Mouse (Mus musculus): ENCODE measurements around the gene Slc2a2.
A peak's percentile ranks its signal among the peaks of the same experiment; 100 is the strongest.

Gene Slc2a2

DNA sequence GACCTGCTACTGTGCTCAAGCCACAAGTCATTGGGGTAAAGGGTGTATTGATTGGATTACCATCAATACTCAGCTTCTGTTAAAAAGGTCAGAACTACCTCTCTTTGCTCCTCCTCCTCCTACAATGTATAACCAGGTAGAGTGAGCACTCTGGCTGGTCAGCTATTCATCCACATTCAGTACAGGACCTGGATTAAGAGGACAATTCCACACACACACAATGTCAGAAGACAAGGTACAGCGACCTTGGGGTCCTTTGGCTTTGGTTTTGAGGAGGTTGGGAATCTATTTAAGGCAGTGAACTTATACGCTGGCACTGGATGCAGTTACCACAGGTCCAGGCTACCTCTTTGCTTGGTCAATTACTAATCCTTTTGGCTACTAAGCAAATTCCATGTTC, at the start of gene Slc2a2:
Slc2a2 (plus strand) TSS at position 107 of the 400 bp plus-strand sequence.
- DNase-seq, result peak; percentile 33

DNA sequence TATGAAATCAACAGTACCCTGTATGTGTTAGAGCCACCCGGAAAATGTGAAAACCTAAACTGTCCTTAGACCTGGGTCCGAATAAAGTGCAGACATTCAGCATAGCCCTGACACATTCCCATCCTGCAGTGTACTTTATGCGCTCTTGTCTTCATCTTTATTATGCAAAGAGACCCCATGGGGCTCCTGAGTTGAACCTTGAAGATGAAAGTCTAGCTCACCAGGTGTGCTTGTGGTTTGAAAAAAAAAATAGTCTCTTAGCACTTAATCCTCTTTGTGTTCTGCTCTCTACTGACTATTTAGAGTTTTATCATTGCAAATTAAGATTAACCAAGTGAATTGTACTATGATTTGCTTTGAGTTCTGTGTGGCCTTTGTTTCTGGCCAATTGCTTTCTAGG, 45.1 kb upstream of the Slc2a2 start:
- DNase-seq, result no peak

DNA sequence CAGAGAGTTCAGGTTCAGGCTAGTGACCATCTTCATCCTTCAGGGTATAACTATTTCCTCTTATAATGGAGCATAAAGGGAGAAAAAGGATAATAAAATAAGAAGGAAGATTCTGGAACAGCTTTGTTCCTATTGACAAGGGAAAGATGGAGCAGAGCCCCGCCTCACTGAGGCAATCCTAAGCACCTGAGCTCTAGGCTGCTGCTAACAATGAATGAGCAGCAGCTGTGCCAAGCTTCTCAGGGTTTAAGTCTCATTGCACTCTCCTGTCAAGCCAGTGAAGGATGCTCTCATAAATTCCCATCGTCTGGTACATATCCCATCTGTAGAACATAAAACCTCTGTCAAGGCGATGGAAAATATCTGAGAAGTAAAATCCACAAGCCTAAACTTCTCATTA, 44.7 kb upstream of the Slc2a2 start:
- no peak for DNase-seq

DNA sequence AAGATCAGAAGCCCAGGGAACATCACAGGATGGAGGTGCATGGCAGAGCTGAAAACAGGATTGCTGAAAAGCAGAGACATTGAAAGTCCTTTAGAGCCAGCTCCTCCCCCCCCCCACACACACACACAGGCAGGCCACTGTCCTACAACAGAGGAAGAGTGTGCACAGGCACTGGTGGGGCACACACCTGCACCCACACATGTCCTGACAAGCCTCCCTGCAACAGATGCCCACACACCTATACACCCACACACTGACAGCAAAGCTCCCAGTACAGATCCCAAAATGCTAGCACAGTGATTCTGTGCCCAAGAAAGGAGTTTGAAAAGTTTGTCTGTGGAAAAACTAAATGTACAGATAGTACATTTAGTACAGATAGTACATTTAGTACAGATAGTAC, 43.0 kb upstream of the Slc2a2 start:
- no peak for DNase-seq

DNA sequence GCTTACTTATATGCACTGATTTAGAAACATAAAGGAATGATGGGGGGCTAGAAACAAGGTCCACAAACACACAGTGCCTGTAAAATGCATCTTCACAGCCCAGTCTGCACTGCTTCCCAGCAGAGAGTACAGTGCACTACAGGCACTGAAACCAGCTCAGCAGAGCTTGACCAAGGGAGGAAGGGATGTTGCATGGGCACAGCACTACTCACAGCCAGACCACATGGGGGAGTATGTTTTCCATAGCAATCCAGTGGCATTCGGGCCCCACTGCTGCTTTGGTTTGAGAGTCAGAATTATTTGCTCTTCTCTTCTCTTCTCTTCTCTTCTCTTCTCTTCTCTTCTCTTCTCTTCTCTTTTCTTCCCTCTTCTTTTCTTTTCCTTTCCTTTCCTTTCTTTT, 39.4 kb upstream of the Slc2a2 start:
- DNase-seq, result peak; percentile 56

DNA sequence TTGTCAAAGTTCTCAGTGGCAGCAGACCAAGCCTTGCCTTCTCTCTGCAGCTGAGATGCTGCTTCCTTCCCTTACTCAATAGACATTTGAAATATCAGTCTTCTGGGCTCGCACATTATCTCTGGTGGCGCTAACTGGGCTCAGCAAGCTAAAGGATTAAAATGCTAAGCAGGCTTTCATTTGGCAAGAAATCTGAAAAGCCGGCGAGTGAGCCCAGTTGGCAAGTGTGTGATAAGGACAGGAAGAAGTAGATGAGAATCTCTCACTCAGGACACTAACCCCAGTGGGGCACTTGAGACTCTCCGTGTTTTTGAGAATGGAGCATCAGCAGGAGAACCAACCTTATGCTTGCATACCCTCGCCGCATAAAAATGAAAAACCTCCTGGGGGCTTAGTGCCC, 16.9 kb upstream of the Slc2a2 start:
- DNase-seq, result no peak

DNA sequence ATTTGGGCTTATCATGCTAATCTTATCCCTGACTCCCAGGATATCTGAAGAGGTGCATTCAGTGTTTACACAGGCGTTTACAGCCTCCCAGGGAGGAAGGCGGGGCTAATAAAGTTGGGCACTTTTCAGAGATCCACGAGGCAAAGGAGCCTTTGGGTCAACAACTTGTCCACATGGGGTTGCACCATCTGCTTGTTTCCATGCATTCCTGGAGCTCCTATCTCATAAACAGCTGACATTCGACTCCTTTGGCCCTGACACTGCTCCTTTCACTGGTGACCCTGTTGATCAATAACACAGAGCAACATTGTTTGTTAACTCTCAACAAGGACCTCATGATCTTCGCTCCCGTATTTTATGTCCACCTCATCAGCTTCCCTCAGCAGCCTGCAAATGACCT, 15.8 kb upstream of the Slc2a2 start:
- peak; percentile 35 for DNase-seq

DNA sequence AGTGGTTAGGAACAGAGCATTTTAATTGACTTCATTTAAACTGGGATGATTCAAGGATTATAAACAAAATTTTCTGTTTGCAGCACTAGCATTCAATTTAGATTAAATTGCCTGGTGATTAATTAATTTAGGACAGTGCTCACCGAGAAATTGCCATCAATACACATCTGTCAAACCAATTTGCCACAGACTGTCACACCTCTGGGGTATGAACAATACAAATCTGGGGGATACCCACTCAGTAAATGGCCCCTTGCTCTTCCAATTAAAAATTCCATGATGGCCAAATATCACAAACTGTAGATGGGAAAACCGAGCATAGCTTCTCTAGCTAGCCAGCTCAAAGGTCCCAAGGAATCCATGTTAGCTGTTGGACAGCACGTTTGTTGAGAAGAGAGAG, 15.3 kb upstream of the Slc2a2 start:
- DNase-seq, result no peak

DNA sequence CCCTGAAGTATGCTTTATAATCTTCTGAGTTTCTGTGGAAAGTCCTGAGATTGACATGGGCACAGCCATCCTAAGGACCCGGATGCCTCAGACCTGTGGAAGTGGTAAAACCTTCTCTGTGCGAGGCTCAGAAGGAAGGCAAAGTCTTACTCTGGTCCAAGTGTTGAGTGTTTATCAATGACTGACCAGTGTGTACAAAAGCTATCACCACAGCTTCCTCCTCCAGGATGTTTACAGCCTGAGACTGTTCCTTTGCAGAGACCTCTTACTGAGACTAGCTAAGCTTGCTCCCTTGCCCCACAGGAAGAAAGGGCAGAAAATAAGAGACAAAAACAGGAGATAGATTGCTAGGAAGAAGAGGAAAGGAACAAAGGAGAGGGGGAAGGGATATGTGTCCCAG, 12.2 kb upstream of the Slc2a2 start:
- DNase-seq, result no peak

DNA sequence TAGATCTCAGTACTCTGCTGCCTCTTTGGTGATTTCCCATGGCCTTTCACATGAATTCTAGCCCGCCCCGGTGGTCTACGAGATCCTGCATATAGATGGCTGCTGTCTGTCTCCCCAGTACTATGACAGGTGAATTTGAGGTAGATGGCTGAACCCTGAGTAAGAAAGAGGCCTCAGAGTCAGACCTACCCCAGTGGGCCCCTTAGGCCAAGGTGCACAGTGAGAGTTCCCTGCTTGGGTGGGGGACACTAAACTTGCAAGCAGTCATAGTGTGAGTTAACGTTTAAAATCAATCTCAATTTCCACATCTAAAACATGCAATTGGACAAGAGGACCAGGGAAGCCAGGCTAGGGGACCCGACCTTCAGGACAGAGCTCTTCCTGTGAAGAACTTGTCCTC, 2.9 kb upstream of the Slc2a2 start:
- no peak for DNase-seq

DNA sequence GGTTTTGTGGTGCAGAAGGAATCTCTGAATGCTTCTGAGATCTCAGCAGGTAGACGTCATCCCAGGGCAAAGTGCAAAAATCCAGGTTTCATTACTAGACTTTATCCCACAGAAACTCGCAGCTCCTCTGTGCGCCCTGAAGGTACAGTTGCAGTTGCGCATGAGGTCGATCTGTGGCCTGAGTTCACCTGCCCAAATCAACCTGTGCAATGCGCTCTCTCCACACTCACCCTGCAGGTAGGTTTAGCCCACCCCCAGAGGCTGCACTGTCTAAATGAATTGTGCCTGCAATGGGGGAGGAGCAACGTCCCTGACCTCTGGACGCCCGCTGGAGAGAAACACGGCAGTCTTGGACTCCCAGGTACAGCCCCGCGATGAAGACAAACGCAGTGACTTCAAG, 2.1 kb upstream of the Slc2a2 start:
- DNase-seq, result peak; percentile 62

DNA sequence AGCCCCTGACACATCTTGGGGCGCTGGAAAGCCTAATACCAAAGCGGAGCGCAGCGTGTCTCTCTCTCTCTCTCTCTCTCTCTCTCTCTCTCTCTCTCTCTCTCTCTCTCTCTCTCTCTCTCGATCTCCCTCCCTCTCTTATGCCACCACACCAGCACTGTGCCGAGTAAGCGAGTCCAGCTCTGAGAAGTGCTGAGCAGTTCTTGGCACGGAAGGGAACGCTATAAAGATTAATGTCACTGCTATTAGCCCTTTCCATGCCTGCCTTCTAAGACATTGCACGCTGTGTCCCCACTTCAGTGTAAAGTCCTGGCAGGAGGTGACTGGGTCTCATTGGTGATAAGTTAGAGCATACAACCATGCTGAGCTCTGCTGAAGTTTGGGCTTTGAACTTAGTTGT, 1.5 kb upstream of the Slc2a2 start:
- peak; percentile 22 for DNase-seq

DNA sequence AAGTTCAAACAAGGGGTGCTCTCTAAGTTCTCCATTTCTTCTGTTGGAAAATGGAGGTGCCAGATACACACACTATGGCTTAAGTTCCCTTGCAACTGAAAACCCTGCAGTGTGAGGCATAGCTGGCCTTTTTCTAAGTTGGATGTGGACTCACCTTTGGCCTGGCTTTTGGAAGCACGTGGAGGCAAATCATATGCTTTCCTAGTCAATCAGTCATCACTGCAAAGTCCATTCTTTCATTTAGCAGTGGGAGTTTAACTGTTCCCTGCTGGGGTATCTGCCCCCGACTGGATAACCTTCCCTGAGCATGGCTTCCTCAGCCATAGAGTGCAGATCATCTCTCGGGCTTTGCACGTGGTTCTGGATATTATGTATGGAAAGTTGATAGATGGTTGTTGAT, 1.9 kb downstream of the Slc2a2 start:
- peak; percentile 47 for DNase-seq

DNA sequence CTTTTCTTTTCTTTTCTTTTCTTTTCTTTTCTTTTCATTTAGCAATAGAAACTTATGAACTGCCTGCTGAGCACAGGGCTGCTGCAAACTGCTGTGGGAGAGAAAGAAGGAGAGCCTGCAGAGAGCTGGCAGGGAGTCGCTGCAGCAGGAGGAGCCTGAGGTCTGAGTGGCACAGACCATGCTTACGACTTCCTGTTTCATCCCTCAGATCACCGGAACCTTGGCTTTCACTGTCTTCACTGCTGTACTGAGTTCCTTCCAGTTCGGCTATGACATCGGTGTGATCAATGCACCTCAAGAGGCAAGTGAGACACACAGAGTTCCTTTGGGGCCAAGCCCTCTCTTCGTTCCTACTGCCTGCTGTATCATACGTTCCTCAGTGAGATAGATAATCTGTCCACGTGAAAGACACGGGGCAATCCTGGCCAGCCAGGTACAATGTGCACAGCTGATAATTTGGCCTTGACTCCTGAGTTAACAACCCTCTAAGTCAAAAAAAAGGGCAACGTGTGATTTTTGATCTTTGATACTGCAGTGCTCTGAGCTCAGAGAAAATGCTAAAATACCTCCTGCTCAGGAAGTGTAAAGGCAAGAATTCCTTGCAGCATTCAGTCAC, 7.9 kb downstream of the Slc2a2 start:
- peak; percentile 61 for DNase-seq

DNA sequence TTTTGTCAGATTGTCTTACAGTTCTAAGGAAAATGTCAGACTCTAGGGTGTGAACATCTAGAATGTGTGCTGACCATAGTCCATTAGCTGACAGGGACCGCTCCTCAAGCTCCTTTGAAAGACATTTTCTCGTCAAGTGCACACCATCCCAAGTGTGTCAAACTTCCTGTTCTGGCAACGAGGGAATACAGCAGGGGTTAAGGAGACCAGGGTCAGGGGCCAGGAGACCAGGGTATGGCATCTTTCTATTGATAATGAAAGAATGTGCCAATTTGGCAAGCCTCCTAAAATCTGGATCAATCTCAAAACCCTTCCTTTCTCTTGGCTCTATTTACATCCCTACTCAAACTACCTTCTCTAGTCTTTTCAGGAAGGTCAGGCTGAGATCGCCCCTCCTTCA, 9.0 kb downstream of the Slc2a2 start:
- DNase-seq, result no peak

DNA sequence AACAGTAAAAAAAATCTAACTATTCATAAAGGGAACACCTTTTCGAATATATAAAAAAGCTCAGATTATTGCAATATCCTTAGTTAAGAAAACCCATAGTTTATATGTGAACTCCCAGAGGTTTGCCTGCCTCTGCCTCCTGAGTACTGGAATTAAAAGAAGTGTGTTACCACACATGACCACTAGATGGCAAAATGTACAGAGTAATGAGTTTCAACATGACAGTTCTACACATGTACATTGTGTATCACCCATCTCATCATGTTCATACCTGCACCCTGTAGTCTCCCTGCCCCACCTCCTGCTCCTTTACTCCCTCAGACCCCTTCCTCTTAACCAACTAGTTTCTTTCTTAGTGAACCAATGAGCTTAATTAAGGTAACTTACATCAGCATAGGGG, 12.0 kb downstream of the Slc2a2 start:
- DNase-seq, result no peak

DNA sequence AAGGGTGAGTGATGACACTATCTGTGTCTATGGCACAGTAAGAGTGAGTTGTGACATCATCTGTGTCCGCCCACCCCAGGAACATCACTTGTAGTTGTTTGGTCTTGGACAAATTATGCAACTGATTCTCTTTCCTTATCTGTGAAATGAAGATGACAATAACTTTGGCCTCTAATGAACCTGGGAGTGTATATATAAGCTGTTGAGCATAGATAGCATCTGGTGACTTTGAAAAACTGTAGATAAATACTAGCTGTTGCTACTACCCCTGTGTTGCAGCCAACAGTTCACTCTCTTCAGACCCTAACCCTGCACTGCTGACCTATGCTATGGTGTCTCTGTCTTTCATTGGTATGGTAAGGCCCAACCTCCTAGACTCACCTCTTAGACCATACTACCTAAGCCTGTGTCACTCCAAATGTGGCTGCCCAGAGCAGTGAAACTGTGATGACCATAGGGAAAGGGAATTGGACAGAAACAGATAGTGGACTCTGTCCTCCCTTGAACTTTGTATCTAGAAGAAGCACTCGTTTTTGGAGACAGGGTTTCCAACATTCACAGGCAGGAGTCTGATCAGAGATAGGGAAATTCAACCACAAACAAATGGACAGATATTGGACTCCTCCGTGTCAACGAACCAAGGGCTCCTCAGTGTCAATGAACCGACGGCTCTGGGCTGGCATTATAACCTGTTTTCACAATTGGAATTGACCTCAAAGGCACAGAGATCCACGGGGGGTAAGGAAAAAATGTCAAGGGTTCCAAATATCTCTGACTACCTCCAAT, 16.4 kb downstream of the Slc2a2 start:
- no peak for DNase-seq

DNA sequence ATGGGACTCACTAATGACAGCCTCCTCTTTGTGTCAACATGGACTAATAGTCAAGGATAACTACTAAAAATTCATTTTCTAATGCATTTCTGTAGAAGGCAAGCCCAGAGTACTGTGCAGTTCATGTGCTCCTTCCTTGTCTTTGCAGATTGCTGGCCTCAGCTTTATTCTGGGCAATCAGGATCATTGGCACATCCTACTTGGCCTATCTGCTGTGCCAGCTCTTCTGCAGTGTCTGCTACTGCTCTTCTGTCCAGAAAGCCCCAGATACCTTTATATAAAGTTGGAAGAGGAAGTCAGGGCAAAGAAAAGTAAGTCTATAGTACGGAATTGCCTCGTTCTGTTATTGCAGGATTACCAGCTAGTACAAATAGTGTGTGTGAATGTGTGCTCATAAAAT, 20.8 kb downstream of the Slc2a2 start:
- no peak for DNase-seq

DNA sequence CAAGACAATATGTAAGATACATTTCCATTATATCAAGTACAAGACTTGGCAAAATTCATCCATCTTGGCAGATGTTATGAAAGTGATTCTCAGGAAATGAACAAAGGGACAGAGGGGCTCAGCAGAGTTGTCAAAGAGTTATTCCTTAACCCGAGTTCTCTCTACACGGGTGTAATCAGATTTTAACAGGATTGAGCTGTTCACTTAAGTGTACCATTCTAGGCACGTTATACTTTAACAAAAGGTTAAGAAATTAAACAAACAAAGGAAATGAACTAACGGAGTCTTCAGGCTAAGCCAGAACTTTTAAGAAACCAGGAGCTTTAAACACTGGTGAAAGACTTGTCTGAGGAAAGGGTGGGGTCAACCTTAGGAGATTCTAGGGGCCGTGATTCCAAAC, 23.5 kb downstream of the Slc2a2 start:
- DNase-seq, result no peak

DNA sequence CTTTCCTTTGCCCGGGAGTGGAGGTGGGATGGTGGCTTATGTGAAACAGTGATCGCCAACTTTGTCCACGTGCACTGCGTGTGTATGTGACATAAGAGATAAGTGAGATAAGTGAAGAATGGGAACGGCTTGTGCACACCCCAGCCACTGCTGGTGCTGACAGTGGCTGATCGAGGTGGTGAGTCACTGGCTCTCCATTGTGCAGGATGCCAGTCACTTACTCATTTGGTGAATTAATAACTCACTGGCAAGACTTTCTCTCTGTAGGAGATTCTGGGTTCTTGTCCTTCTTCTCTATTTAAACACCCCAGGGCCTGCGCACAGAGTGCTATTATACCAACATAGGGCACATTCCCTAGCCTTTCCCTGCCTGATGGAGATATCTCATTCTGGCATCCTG, 24.1 kb downstream of the Slc2a2 start:
- DNase-seq, result peak; percentile 26

DNA sequence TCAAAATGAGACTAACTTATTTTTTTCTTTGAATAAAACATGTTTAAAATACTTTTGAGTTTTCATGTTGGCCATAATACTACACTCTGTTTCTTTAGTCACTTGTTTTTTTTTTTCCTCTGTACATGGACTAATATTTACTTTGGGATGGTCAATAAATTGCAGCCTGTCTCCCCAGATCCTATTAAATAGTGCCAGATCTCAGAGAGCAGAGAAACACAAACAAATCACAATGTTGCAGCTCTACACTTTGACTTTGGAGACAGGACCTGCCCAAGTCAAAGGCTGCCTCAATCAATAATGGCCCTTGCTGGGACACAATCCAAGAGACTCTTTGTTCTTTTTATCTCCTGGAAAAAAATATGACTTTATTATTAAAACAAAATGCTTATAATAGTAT, 24.8 kb downstream of the Slc2a2 start:
- no peak for DNase-seq

DNA sequence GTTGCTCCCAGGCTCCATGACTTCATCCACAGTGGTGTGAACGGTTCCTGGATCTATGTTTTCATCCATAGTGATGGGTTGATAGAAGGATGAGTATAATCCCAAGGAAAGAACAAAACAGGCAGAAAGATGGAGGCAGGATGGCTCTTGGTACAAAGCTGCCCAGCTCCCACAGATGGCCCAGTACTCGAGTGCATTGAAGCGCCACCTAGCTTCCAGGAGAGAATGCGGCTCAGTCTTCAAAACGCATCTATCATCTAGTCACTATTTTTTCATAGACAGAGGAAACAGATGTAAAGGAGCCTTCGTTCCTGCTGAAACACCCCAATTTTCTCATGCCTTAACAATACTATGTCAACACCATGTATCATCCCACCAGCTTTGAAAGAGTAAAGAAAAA, 25.8 kb downstream of the Slc2a2 start:
- DNase-seq, result no peak

DNA sequence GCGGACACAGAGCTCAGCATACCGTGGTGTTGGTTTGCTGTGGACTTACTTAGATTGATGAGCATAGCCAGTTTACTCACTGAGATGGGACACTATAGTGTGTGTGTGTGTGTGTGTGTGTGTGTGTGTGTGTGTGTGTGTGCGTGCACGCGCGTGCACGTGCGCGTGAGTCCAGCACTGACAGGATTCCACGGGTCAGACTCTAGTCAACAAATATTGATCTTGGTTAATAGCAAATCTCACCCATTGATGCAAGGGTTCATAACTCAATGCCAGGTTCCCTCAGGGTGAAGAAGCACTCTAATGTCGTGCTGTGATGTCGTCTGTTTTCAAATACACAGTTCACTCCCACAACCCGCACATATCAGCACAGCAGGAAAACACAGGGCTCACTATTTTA, 27.5 kb downstream of the Slc2a2 start:
- no peak for DNase-seq

DNA sequence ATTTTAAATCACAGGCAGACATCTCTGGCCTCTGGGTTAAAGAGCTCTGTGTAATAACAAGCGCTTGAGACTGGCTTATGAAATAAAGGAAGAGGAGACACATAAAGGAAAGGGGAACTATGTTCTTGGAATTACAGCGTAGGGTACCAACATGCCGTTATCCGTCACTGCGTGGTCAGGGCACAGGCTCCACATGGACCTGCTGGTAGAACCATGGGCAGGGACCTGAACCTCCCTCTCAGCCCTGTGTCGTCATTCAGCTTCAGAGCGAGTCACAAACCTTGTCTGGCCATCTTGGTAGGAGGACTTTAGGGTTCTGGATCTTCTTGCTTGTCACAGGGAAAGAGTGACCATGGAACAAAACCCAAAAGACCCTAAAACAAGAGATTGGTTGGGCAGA, 28.7 kb downstream of the Slc2a2 start:
- DNase-seq, result no peak

DNA sequence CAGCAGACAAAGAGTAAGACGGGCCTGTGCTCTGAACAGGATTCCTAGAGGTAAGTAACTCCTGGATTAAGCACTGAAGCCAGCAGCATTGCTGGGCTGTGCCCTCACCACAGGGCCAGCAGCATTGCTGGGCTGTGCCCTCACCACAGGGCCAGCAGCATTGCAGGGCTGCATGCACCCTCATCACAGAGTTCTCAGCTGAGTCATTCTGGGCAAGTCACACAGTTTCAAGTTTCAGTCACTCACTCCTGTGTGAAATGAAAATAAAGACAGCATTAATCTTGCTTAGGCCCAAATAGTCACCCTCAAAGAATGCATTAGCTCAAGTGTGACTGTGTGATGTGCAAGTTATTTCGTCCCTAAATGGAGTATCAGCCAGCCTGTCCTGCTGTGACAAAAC, 37.0 kb downstream of the Slc2a2 start:
- DNase-seq, result no peak
